Mouse (Mus musculus) layer of hippocampus, postnatal 36 days (tissue): ENCODE data around the gene Parl. TPM values are rescaled to one million over a fixed set of nuclear protein-coding genes. Genes with fewer than 3 reads are reported as not detected.

ENCODE experiments used
- DNase-seq, 2 experiments: peaks; one replicate each; pipeline ENCODE4 v3.0.0; 2022
- total RNA-seq, 2 experiments: library from RNA; stranded (reverse); gene quantifications; 2 replicates each; pipeline ENCODE4 v1.2.3; 2021

The Parl gene
- total RNA-seq, 2 experiments from 2014 or later, result 56.2 to 61.9 TPM

DNA sequence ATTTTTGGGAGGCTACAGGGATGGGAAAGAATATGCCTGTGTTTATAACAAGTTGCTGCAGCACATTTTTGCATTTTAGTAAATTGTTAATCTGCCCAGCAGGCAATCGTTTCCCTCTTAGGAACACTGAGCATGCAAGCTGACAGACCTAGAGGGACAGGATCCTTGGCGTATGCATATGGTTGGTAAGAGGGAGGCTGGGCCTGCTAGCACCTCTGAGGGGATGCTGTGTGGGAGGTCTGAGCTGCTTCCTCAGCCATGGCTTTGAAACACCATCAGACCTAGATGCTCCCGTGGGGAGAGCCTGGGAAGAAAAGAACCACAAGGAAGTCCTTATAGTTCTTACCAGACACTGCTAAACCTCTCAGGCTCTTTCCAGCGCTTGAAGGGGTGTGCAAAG is 67.8 kb downstream of the Parl start:
- no peak for DNase-seq

Other genes starting within 250 kb of the Parl start
- gene Klhl24, start 204.8 kb downstream of the Parl start, total RNA-seq, result 10 to 100 TPM; 86.7 to 89.8 TPM
- gene Yeats2, start 161.3 kb downstream of the Parl start, total RNA-seq, result 10 to 100 TPM; 36.4 to 45.5 TPM
- gene Map6d1, start 61.0 kb downstream of the Parl start, total RNA-seq, result 10 to 100 TPM; 37.7 to 41.2 TPM
- gene Cyp2ab1, start 23.0 kb upstream of the Parl start, total RNA-seq, result not detected
- 100 to 1,000 TPM; 237 to 252 TPM for gene Abcc5, start 124.0 kb upstream of the Parl start, total RNA-seq
- 10 to 100 TPM; 49.7 to 50.1 TPM for gene Eif2b5, start 196.4 kb upstream of the Parl start, total RNA-seq
- gene Dvl3, start 214.6 kb upstream of the Parl start, total RNA-seq, result 10 to 100 TPM; 57.1 to 64.4 TPM
- 100 to 1,000 TPM; 725 to 748 TPM for gene Ap2m1, start 233.1 kb upstream of the Parl start, total RNA-seq
- 100 to 1,000 TPM; 104 to 113 TPM for gene Abcf3, start 246.2 kb upstream of the Parl start, total RNA-seq